Comparison of ENCODE assay signal across 14 mouse cellular contexts in genomic region chr2:91258830-91259229, GRCm38 (mm10). TPM values are rescaled to one million over a fixed set of nuclear protein-coding genes. Genes with fewer than 3 reads are reported as not detected.
DNase-seq lines count a peak whose midpoint lies in the region; ATAC-seq and TF ChIP-seq lines count a peak whose summit lies in the region.
"Had no signal": no experiment of that assay in that cellular context is flagged by ENCODE, and none has a peak within 500 bp of the region (broad histone marks: within the 10 kb centered on the region; RNA-seq: fewer than 3 reads in every experiment).

No protein-coding gene starts in this region.

- no peak for TF ChIP-seq POLR2A in kidney, adult 2 months (IDR thresholded peaks at IDR 0.05; ENCODE audit: low read depth, low read length)
- no peak for TF ChIP-seq POLR2A in myocyte (IDR thresholded peaks at IDR 0.05; ENCODE audit: insufficient read length, low read depth)

- no peaks in the 10 kb centered on the region for H3K4me1 ChIP-seq in kidney, adult 2 months (ENCODE audit: control insufficient read depth, insufficient read depth, low read length)
- peaks cover 20% of the 10 kb centered on the region for H3K4me1 ChIP-seq in hindbrain, embryonic 16.5 days (ENCODE audit: control insufficient read depth, insufficient read depth, low read depth, low read length)

- DNase-seq in gastrocnemius, adult 2 months: peak; percentile 21
- no peak for DNase-seq in gastrocnemius, postnatal 25 days
- no peak for DNase-seq in kidney, adult 2 months
- DNase-seq in kidney, postnatal 10 days: no peak
- no peak for DNase-seq in cerebellum, adult 11-12 months
- DNase-seq in gastrocnemius, adult 8-10 months (ENCODE audit: low spot score in 2 of 2): no peak
- DNase-seq: kidney, postnatal 4 days; lung, postnatal 36 days; thymus, adult 2 months had no signal

- intact Hi-C loops in gastrocnemius, adult 2 months (cut with DNase I): no loop called here

- H3K4me3 ChIP-seq in gastrocnemius, adult 2 months: peak overlapping the region; percentile 89
- no peak overlapping the region for H3K4me3 ChIP-seq in kidney, adult 2 months (ENCODE audit: insufficient read depth, low read depth, low read length)
- H3K4me3 ChIP-seq in hindbrain, embryonic 16.5 days (ENCODE audit: low read length): no peak overlapping the region
- peak overlapping the region; percentile 89 for H3K4me3 ChIP-seq in myocyte
- H3K4me3 ChIP-seq: midbrain, embryonic 12.5 days had no signal

- H3K27ac ChIP-seq in gastrocnemius, adult 2 months: peak overlapping the region; percentile 97
- H3K27ac ChIP-seq in kidney, adult 2 months (ENCODE audit: insufficient read depth, low read depth, low read length): 0 out of 2 replicates have a peak overlapping the region, but pooled peaks have one; percentile 6
- no peak overlapping the region for H3K27ac ChIP-seq in hindbrain, embryonic 16.5 days (ENCODE audit: low read depth, low read length)
- H3K27ac ChIP-seq: midbrain, embryonic 12.5 days had no signal

- no peaks in the 10 kb centered on the region for H3K27me3 ChIP-seq in kidney, adult 2 months (replicated peaks; ENCODE audit: control insufficient read depth, insufficient read depth, low read length)
- H3K27me3 ChIP-seq in hindbrain, embryonic 16.5 days (replicated peaks; ENCODE audit: control insufficient read depth, insufficient read depth, low read length): peaks cover 4% of the 10 kb centered on the region; the same call in 1 of the 2 replicates
- H3K27me3 ChIP-seq in myocyte (ENCODE audit: control insufficient read depth, insufficient read depth, insufficient read length): no peaks in the 10 kb centered on the region

- H3K79me2 ChIP-seq in myocyte (ENCODE audit: control insufficient read depth, insufficient read depth): peaks cover 15% of the 10 kb centered on the region

- no peak for ATAC-seq in hindbrain, embryonic 16.5 days
- ATAC-seq: intestine, postnatal 0 days had no signal

- H3K9me3 ChIP-seq in hindbrain, embryonic 16.5 days (ENCODE audit: control insufficient read depth, low read length): no peaks in the 10 kb centered on the region
- H3K9me3 ChIP-seq: midbrain, embryonic 12.5 days had no signal

- no peaks in the 10 kb centered on the region for H3K36me3 ChIP-seq in kidney, adult 2 months (ENCODE audit: control insufficient read depth, insufficient read depth, low read length)
- H3K36me3 ChIP-seq in hindbrain, embryonic 16.5 days (ENCODE audit: control insufficient read depth, insufficient read depth, low read length): no peaks in the 10 kb centered on the region
- H3K36me3 ChIP-seq in myocyte (ENCODE audit: control insufficient read depth, insufficient read depth): peaks cover 5% of the 10 kb centered on the region

- H3ac ChIP-seq in myocyte (ENCODE audit: control insufficient read depth, insufficient read length): no peak overlapping the region

- WGBS in kidney, adult 2 months: 70% methylated on average over 1 of the region's 1 CpGs
- 55% methylated on average over 1 of the region's 1 CpGs for WGBS in hindbrain, embryonic 16.5 days

- no peak for TF ChIP-seq CTCF in gastrocnemius, adult 2 months (IDR thresholded peaks at IDR 0.05)
- no peak for TF ChIP-seq CTCF in kidney, adult 2 months (conservative IDR thresholded peaks at IDR 0.05; ENCODE audit: insufficient read depth, insufficient read length, low read depth, low read length)

- H3K4me2 ChIP-seq in hindbrain, embryonic 16.5 days (ENCODE audit: low read length): 0 out of 2 replicates have a peak overlapping the region, but pooled peaks have one; percentile 2
- H3K4me2 ChIP-seq in myocyte (ENCODE audit: low read depth): peak overlapping the region; percentile 90

- no peak overlapping the region for H3K9ac ChIP-seq in hindbrain, embryonic 16.5 days (ENCODE audit: low read depth, low read length)

TF ChIP-seq in myocyte, 11 proteins besides CTCF, POLR2A, EP300 and RAD21:
- TF ChIP-seq REST (IDR thresholded peaks at IDR 0.05; ENCODE audit: insufficient read depth, insufficient read length) (no peak), MAX (IDR thresholded peaks at IDR 0.05; ENCODE audit: low read depth) (no peak), USF1 (IDR thresholded peaks at IDR 0.05; ENCODE audit: low read depth) (no peak), MYOG (IDR thresholded peaks at IDR 0.05; ENCODE audit: control insufficient read depth in 1 of 3, insufficient read depth in 1 of 3, insufficient read length in 2 of 3, low read depth in 2 of 3) (no peak), TCF3 (IDR thresholded peaks at IDR 0.05; ENCODE audit: insufficient read length, low read depth) (no peak), CEBPB (IDR thresholded peaks at IDR 0.05; ENCODE audit: insufficient read depth, poor library complexity, severe bottlenecking) (no peak), E2F4 (IDR thresholded peaks at IDR 0.05; ENCODE audit: insufficient read depth) (no peak), POLR2AphosphoS2 (IDR thresholded peaks at IDR 0.05; ENCODE audit: insufficient read length, low read depth) (no peak), SRF (IDR thresholded peaks at IDR 0.05; ENCODE audit: control insufficient read depth, insufficient read length, low read depth) (no peak), TCF12 (IDR thresholded peaks at IDR 0.05; ENCODE audit: insufficient read depth, poor library complexity, severe bottlenecking) (no peak), MYOD1 (IDR thresholded peaks at IDR 0.05; ENCODE audit: control insufficient read depth in 1 of 3, insufficient read length in 2 of 3, low read depth in 2 of 3) (no peak)
TF ChIP-seq in myocyte: peak in this region for 0.

RNA-seq across cellular contexts. Expression of gene Pacsin3, which starts 3.1 kb away (rescaled TPM):
- 100 to 1,000 TPM; 375 to 428 TPM for total RNA-seq in gastrocnemius, adult 2 months (2021)
- 100 to 1,000 TPM; 265 to 364 TPM for total RNA-seq in gastrocnemius, postnatal 25 days (2021)
- 30.2 and 33.3 TPM in 2 replicates for polyA plus RNA-seq in kidney, adult 2 months (2012; rRNA removed)
- 21.8 and 24.5 TPM in 2 replicates for polyA plus RNA-seq in hindbrain, embryonic 16.5 days (2015; fragmentation: Nextera tagmentation; extraction: Ambion mirVana)
- 141 TPM for polyA plus RNA-seq in myocyte (2012; fragmentation: generic; extraction: Trizol)
- total RNA-seq in gastrocnemius, adult 8-10 months (2022): 100 to 1,000 TPM; 324 to 413 (median 369) TPM
- total RNA-seq: granulocyte monocyte progenitor cell, adult 5-6 weeks had no signal

RNA-seq across cellular contexts. Expression of gene Arfgap2, which starts 5.9 kb away (rescaled TPM):
- 100 to 1,000 TPM; 152 to 211 TPM for total RNA-seq in gastrocnemius, adult 2 months (2021)
- 100 to 1,000 TPM; 100 to 119 TPM for total RNA-seq in gastrocnemius, postnatal 25 days (2021)
- 32.7 and 38.4 TPM in 2 replicates for polyA plus RNA-seq in kidney, adult 2 months (2012; rRNA removed)
- polyA plus RNA-seq in hindbrain, embryonic 16.5 days (2015; fragmentation: Nextera tagmentation; extraction: Ambion mirVana): 61.2 and 67.7 TPM in 2 replicates
- 60.4 TPM for polyA plus RNA-seq in myocyte (2012; fragmentation: generic; extraction: Trizol)
- 100 to 1,000 TPM; 170 to 194 (median 181) TPM for total RNA-seq in gastrocnemius, adult 8-10 months (2022)

RNA-seq across cellular contexts. Expression of gene Ddb2, which starts 22.0 kb away (rescaled TPM):
- total RNA-seq in gastrocnemius, adult 2 months (2021): 1 to 10 TPM; 2.6 to 2.8 TPM
- total RNA-seq in gastrocnemius, postnatal 25 days (2021): 1 to 10 TPM; 2.2 to 2.6 TPM
- 11.5 and 11.7 TPM in 2 replicates for polyA plus RNA-seq in kidney, adult 2 months (2012; rRNA removed)
- 16.1 and 17.4 TPM in 2 replicates for polyA plus RNA-seq in hindbrain, embryonic 16.5 days (2015; fragmentation: Nextera tagmentation; extraction: Ambion mirVana)
- 2.0 TPM for polyA plus RNA-seq in myocyte (2012; fragmentation: generic; extraction: Trizol)
- total RNA-seq in gastrocnemius, adult 8-10 months (2022): 1 to 10 TPM; 1.2 to 3.5 (median 2.0) TPM

RNA-seq across cellular contexts. Expression of gene Acp2, which starts 56.1 kb away (rescaled TPM):
- 10 to 100 TPM; 12.5 to 13.6 TPM for total RNA-seq in gastrocnemius, adult 2 months (2021)
- 10 to 100 TPM; 11.7 to 12.6 TPM for total RNA-seq in gastrocnemius, postnatal 25 days (2021)
- 27.0 and 31.7 TPM in 2 replicates for polyA plus RNA-seq in kidney, adult 2 months (2012; rRNA removed)
- 38.6 and 43.2 TPM in 2 replicates for polyA plus RNA-seq in hindbrain, embryonic 16.5 days (2015; fragmentation: Nextera tagmentation; extraction: Ambion mirVana)
- 16.9 TPM for polyA plus RNA-seq in myocyte (2012; fragmentation: generic; extraction: Trizol)
- total RNA-seq in gastrocnemius, adult 8-10 months (2022): 10 to 100 TPM; 10.2 to 11.1 (median 10.5) TPM

RNA-seq across cellular contexts. Expression of gene Nr1h3, which starts 56.2 kb away (rescaled TPM):
- total RNA-seq in gastrocnemius, adult 2 months (2021): 10 to 100 TPM; 26.8 to 26.9 TPM
- 10 to 100 TPM; 15.6 to 16.7 TPM for total RNA-seq in gastrocnemius, postnatal 25 days (2021)
- polyA plus RNA-seq in kidney, adult 2 months (2012; rRNA removed): 92.2 and 106 TPM in 2 replicates
- 2.6 and 3.1 TPM in 2 replicates for polyA plus RNA-seq in hindbrain, embryonic 16.5 days (2015; fragmentation: Nextera tagmentation; extraction: Ambion mirVana)
- 0.53 TPM for polyA plus RNA-seq in myocyte (2012; fragmentation: generic; extraction: Trizol)
- 10 to 100 TPM; 20.7 to 31.4 (median 24.5) TPM for total RNA-seq in gastrocnemius, adult 8-10 months (2022)

Comparison
In these comparisons a context has a peak if more than half of its experiments do, and no peak if none do; other contexts are left out.
1. H3K4me3 ChIP-seq: peak in gastrocnemius, adult 2 months (single experiment) and myocyte (single experiment); none in kidney, adult 2 months (single experiment) and hindbrain, embryonic 16.5 days (single experiment).